In the genomic region with DNA sequence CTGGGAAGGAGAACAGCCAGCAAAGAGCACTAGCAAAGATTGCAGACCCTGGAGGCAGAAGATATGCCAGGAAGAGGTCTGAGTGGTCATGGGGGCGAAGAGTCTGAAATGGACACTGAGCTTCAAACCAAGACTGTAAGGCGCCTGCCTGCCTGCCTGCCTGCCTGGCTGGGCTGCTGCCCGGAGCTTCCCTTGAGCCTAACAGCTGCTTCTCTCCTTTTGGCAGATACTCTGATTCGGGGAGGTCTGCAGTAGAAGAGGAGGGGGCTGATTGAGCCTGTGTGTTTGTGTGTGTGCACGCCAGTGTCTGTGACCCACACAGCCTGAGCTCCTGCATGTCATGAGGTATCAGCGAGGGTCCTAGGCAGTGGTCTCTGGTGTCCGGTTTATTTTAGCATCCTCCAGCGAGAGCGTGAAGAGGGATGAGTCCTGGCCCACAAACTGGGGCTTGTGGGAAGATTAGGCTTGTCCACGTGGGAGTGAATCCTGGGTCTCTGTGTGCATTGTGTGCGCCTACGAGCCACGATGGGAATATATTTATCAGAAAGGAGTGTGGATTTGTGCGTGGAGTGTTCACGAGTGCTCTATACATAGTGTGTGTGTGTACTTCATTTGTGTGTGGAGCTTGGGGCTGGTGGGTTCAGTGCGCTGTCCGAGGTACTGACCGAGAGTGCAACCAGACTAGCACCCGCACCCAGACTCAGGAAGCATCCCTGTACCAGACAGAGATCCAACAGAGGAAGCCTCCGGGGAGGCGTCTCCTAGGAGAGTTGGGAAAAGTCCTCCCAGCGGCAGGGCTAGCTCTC, we compare ENCODE assay signal across 10 mouse cellular contexts. TPM values are rescaled to one million over a fixed set of nuclear protein-coding genes. Genes with fewer than 3 reads are reported as not detected.
DNase-seq lines count a peak whose midpoint lies in the region; ATAC-seq lines count a peak whose summit lies in the region.
"Had no signal": no experiment of that assay in that cellular context is flagged by ENCODE, and none has a peak within 500 bp of the region (broad histone marks: within the 10 kb centered on the region; RNA-seq: fewer than 3 reads in every experiment).

No protein-coding gene starts in this region.

- no peak overlapping the region for H3K9ac ChIP-seq in limb, embryonic 13.5 days
- H3K9ac ChIP-seq: heart, embryonic 13.5 days had no signal

- H3K4me2 ChIP-seq in limb, embryonic 13.5 days (replicated peaks): no peak overlapping the region

- H3K36me3 ChIP-seq in limb, embryonic 13.5 days: no peaks in the 10 kb centered on the region
- H3K36me3 ChIP-seq: G1E; heart, embryonic 13.5 days had no signal

- H3K9me3 ChIP-seq in limb, embryonic 13.5 days: no peaks in the 10 kb centered on the region
- H3K9me3 ChIP-seq: heart, embryonic 13.5 days had no signal

- peak; percentile 49 for ATAC-seq in granulocyte monocyte progenitor cell, adult 5-6 weeks (replicated peaks; ENCODE audit: poor library complexity, severe bottlenecking)
- peak; percentile 69; the same call in 1 of the 2 replicates for ATAC-seq in limb, embryonic 13.5 days (ENCODE audit: low FRiP score, low read depth)

- WGBS in limb, embryonic 13.5 days: 20% methylated on average over 22 of the region's 22 CpGs

- no peak overlapping the region for H3K27ac ChIP-seq in limb, embryonic 13.5 days
- H3K27ac ChIP-seq: heart, embryonic 13.5 days had no signal

- no peak overlapping the region for H3K4me3 ChIP-seq in limb, embryonic 13.5 days

- intact Hi-C loops in gastrocnemius, postnatal 14 days (cut with DNase I; ENCODE audit: low total_unique reads): loop anchor here (10.0 kb wide), 1 partner anchor 138 kb away; no protein-coding TSS in a partner anchor

- H3K4me1 ChIP-seq in limb, embryonic 13.5 days: peaks cover 13% of the 10 kb centered on the region

- peaks cover 47% of the 10 kb centered on the region for H3K27me3 ChIP-seq in limb, embryonic 13.5 days

- DNase-seq in gastrocnemius, postnatal 14 days: peak; percentile 19
- no peak for DNase-seq in gastrocnemius, adult 8-10 months (ENCODE audit: low spot score in 2 of 2)
- peak; percentile 39 for DNase-seq in 3T3-L1 (ENCODE audit: low read depth, low spot score)
- peak; percentile 26 for DNase-seq in c-Kit-positive CD71-negative TER-119-negative erythroid progenitor cells, embryonic 14.5 days (ENCODE audit: low read depth)
- peak; percentile 79 for DNase-seq in retina, embryonic 14.5 days (ENCODE audit: low spot score)
- DNase-seq in T-cell, adult 2 months (ENCODE audit: low spot score): no peak

RNA-seq across cellular contexts. Expression of a gene that starts 1.3 kb away (rescaled TPM):
- under 1 TPM; 0.10 to 0.13 TPM for total RNA-seq in gastrocnemius, postnatal 14 days (2021)
- total RNA-seq in gastrocnemius, adult 8-10 months (2022): under 1 TPM in 2 of 4 experiments, not detected in 2; 0.10 to 0.11 TPM
- total RNA-seq in granulocyte monocyte progenitor cell, adult 5-6 weeks (2014; fragmentation: Nextera tagmentation): not detected in 2 replicates
- total RNA-seq in granulocyte monocyte progenitor cell, adult 5-6 weeks (2017): not detected in 2 replicates
- polyA plus RNA-seq in limb, embryonic 13.5 days (2015; fragmentation: Nextera tagmentation; extraction: Ambion mirVana): 0.13 and 0.32 TPM in 2 replicates
- total RNA-seq: G1E had no signal

Comparison
In these comparisons a context has a peak if more than half of its experiments do, and no peak if none do; other contexts are left out.
1. DNase-seq: peak in gastrocnemius, postnatal 14 days (single experiment), 3T3-L1 (single experiment), c-Kit-positive CD71-negative TER-119-negative erythroid progenitor cells, embryonic 14.5 days (single experiment) and retina, embryonic 14.5 days (single experiment); none in gastrocnemius, adult 8-10 months (0 of 2) and T-cell, adult 2 months (single experiment).